Mouse (Mus musculus) stomach, embryonic 16.5 days (tissue): ENCODE data around the gene Acsl1. TPM values are rescaled to one million over a fixed set of nuclear protein-coding genes. Genes with fewer than 3 reads are reported as not detected.

ENCODE experiments used
- ATAC-seq: fragments of 200-750 bp; cut with Nextera tagmentation; 2 replicates; pipeline ENCODE4 v1.8.0; 2017; ENCODE audit warnings: moderate number of reproducible peaks, moderate TSS enrichment; ENCODE audit not compliant: insufficient read depth, low FRiP score
- H3K27ac ChIP-seq: fragments of 300-500 bp; sonication (generic); 2 replicates; pipeline ENCODE4 v1.5.1; 2014; ENCODE audit warnings: low read length
- H3K27me3 ChIP-seq: fragments of 300-500 bp; sonication (generic); 2 replicates; pipeline ENCODE4 v1.6.1; 2014; ENCODE audit warnings: low read length, control low read depth, mixed read lengths; ENCODE audit not compliant: control insufficient read depth, insufficient read depth
- H3K36me3 ChIP-seq: fragments of 300-500 bp; sonication (generic); 2 replicates; pipeline ENCODE4 v1.6.1; 2014; ENCODE audit warnings: low read length; ENCODE audit not compliant: control insufficient read depth, insufficient read depth
- H3K4me1 ChIP-seq: fragments of 300-500 bp; sonication (generic); 2 replicates; pipeline ENCODE4 v1.6.1; 2014; ENCODE audit warnings: low read length, control low read depth, mixed read lengths; ENCODE audit not compliant: control insufficient read depth, insufficient read depth
- H3K4me2 ChIP-seq: fragments of 300-500 bp; sonication (generic); 2 replicates; pipeline ENCODE4 v1.6.1; 2014; ENCODE audit warnings: low read depth, low read length, mixed read lengths
- H3K4me3 ChIP-seq: fragments of 300-500 bp; sonication (generic); replicated peaks from 2 replicates; pipeline ENCODE4 v1.5.1; 2014; ENCODE audit warnings: mild to moderate bottlenecking, low read length
- H3K9ac ChIP-seq: fragments of 300-500 bp; sonication (generic); 2 replicates; pipeline ENCODE4 v1.6.1; 2014; ENCODE audit warnings: low read length
- H3K9me3 ChIP-seq: fragments of 300-500 bp; sonication (generic); replicated peaks from 2 replicates; pipeline ENCODE4 v1.6.1; 2016; ENCODE audit warnings: low read length, control low read depth; ENCODE audit not compliant: control insufficient read depth
- WGBS: fragments of 180-500 bp; shearing (Covaris S2); extraction: QIAGEN DNeasy Blood & Tissue Kit; methylation state at CpG from one replicate; pipeline ENCODE4 v1.1.7; 2014; 5-methylcytosine and 5-hydroxymethylcytosine counted together
- polyA plus RNA-seq: library from polyadenylated mRNA; unstranded; fragments of >200 nt; fragmentation: Nextera tagmentation; extraction: Ambion mirVana; gene quantifications from 2 replicates; pipeline ENCODE4 v1.2.1, GENCODE M21; 2015

Gene Acsl1
- polyA plus RNA-seq, 1 experiment from 2014 or later, result 33.4 TPM

- peaks cover 3% of the 10 kb centered on the region for H3K4me1 ChIP-seq
- peaks cover 5% of the 10 kb centered on the region; the same call in 1 of the 2 replicates for H3K36me3 ChIP-seq
- no peaks in the 10 kb centered on the region for H3K9me3 ChIP-seq
- no peak for ATAC-seq
- H3K9ac ChIP-seq, result no peak overlapping the region
- 81% methylated on average over 14 of the region's 14 CpGs for WGBS
- no peaks in the 10 kb centered on the region for H3K27me3 ChIP-seq
- no peak overlapping the region for H3K4me2 ChIP-seq
- no peak overlapping the region for H3K27ac ChIP-seq
- no peak overlapping the region for H3K4me3 ChIP-seq
Observed at GRCm38 (mm10) chr8:46508488-46509395, 37.9 kb downstream of the Acsl1 start.

GRCm38 (mm10) chr8:46509474-46509873, 38.6 kb downstream of the Acsl1 start:
- Histone ChIP-seq H3K4me3 (no peak overlapping the region), H3K4me2 (no peak overlapping the region), H3K27me3 (no peaks in the 10 kb centered on the region), H3K27ac (no peak overlapping the region), H3K4me1 (peaks cover 3% of the 10 kb centered on the region), H3K9ac (no peak overlapping the region), H3K9me3 (no peaks in the 10 kb centered on the region), H3K36me3 (peaks cover 5% of the 10 kb centered on the region; the same call in 1 of the 2 replicates)
- ATAC-seq, result no peak
- WGBS, result 90% methylated on average over 3 of the region's 3 CpGs

GRCm38 (mm10) chr8:46511336-46511735, 40.5 kb downstream of the Acsl1 start:
- no peak overlapping the region for H3K4me3 ChIP-seq
- no peak overlapping the region for H3K27ac ChIP-seq
- H3K4me1 ChIP-seq, result no peaks in the 10 kb centered on the region
- peaks cover 5% of the 10 kb centered on the region; the same call in 1 of the 2 replicates for H3K36me3 ChIP-seq
- H3K9me3 ChIP-seq, result no peaks in the 10 kb centered on the region
- WGBS, result 87% methylated on average over 9 of the region's 9 CpGs
- no peak overlapping the region for H3K9ac ChIP-seq
- no peaks in the 10 kb centered on the region for H3K27me3 ChIP-seq
- H3K4me2 ChIP-seq, result no peak overlapping the region
- no peak for ATAC-seq

GRCm38 (mm10) chr8:46512538-46512937, 41.7 kb downstream of the Acsl1 start:
- H3K27ac ChIP-seq, result no peak overlapping the region
- H3K4me3 ChIP-seq, result no peak overlapping the region
- WGBS, result 37% methylated on average over 8 of the region's 8 CpGs
- H3K4me2 ChIP-seq, result no peak overlapping the region
- H3K9ac ChIP-seq, result no peak overlapping the region
- peaks cover 3% of the 10 kb centered on the region; the same call in 1 of the 2 replicates for H3K36me3 ChIP-seq
- H3K4me1 ChIP-seq, result no peaks in the 10 kb centered on the region
- ATAC-seq, result no peak
- no peaks in the 10 kb centered on the region for H3K27me3 ChIP-seq
- no peaks in the 10 kb centered on the region for H3K9me3 ChIP-seq

- Histone ChIP-seq H3K4me2 (no peak overlapping the region), H3K27ac (no peak overlapping the region), H3K4me1 (no peaks in the 10 kb centered on the region), H3K9ac (no peak overlapping the region), H3K4me3 (no peak overlapping the region), H3K27me3 (no peaks in the 10 kb centered on the region), H3K9me3 (no peaks in the 10 kb centered on the region), H3K36me3 (no peaks in the 10 kb centered on the region)
- 70% methylated on average over 1 of the region's 1 CpGs for WGBS
- ATAC-seq, result no peak
Observed at GRCm38 (mm10) chr8:46514027-46514426, 43.2 kb downstream of the Acsl1 start.

- 78% methylated on average over 6 of the region's 6 CpGs for WGBS
- H3K36me3 ChIP-seq, result no peaks in the 10 kb centered on the region
- no peaks in the 10 kb centered on the region for H3K27me3 ChIP-seq
- H3K4me1 ChIP-seq, result no peaks in the 10 kb centered on the region
- no peak overlapping the region for H3K27ac ChIP-seq
- no peaks in the 10 kb centered on the region for H3K9me3 ChIP-seq
- ATAC-seq, result no peak
- H3K4me3 ChIP-seq, result no peak overlapping the region
- H3K9ac ChIP-seq, result no peak overlapping the region
- H3K4me2 ChIP-seq, result no peak overlapping the region
Observed at GRCm38 (mm10) chr8:46520667-46521066, 49.8 kb downstream of the Acsl1 start.

- Histone ChIP-seq H3K9ac (no peak overlapping the region), H3K36me3 (no peaks in the 10 kb centered on the region; the same call in 1 of the 2 replicates), H3K9me3 (no peaks in the 10 kb centered on the region), H3K27ac (no peak overlapping the region), H3K4me1 (peaks cover 3% of the 10 kb centered on the region; the same call in 1 of the 2 replicates), H3K27me3 (no peaks in the 10 kb centered on the region), H3K4me3 (no peak overlapping the region), H3K4me2 (no peak overlapping the region)
- ATAC-seq, result no peak
- WGBS, result 81% methylated on average over 8 of the region's 8 CpGs
Observed at GRCm38 (mm10) chr8:46526098-46526497, 55.3 kb downstream of the Acsl1 start.

- ATAC-seq, result no peak
- H3K4me1 ChIP-seq, result peaks cover 3% of the 10 kb centered on the region; the same call in 1 of the 2 replicates
- 61% methylated on average over 10 of the region's 10 CpGs for WGBS
- no peak overlapping the region for H3K4me2 ChIP-seq
- no peaks in the 10 kb centered on the region; the same call in 1 of the 2 replicates for H3K36me3 ChIP-seq
- H3K9ac ChIP-seq, result no peak overlapping the region
- H3K4me3 ChIP-seq, result no peak overlapping the region
- no peak overlapping the region for H3K27ac ChIP-seq
- no peaks in the 10 kb centered on the region for H3K27me3 ChIP-seq
- no peaks in the 10 kb centered on the region for H3K9me3 ChIP-seq
Observed at GRCm38 (mm10) chr8:46526821-46527220, 56.0 kb downstream of the Acsl1 start.

GRCm38 (mm10) chr8:46529508-46529907, 58.7 kb downstream of the Acsl1 start:
- H3K27me3 ChIP-seq, result no peaks in the 10 kb centered on the region
- ATAC-seq, result no peak
- no peak overlapping the region for H3K9ac ChIP-seq
- H3K9me3 ChIP-seq, result no peaks in the 10 kb centered on the region
- H3K4me2 ChIP-seq, result no peak overlapping the region
- H3K36me3 ChIP-seq, result no peaks in the 10 kb centered on the region; the same call in 1 of the 2 replicates
- 73% methylated on average over 4 of the region's 4 CpGs for WGBS
- no peak overlapping the region for H3K27ac ChIP-seq
- H3K4me3 ChIP-seq, result no peak overlapping the region
- peaks cover 3% of the 10 kb centered on the region; the same call in 1 of the 2 replicates for H3K4me1 ChIP-seq
